Mouse (Mus musculus) ES-E14 (cell line): ENCODE measurements at regions not wholly inside any gene's neighbourhood (a gene's known extent, or its start where the extent isn't known, plus 50 kb on each side); places are given as distances from the start of the nearest gene placed in this dataset.

Source experiments
- HCFC1 ChIP-seq: IDR thresholded peaks from 2 replicates; pipeline ENCODE4 v1.6.1; 2012; ENCODE audit warnings: low read length, inconsistent platforms, borderline replicate concordance; ENCODE audit not compliant: insufficient read depth
- ZNF384 ChIP-seq: IDR thresholded peaks from 2 replicates; pipeline ENCODE4 v1.6.1; 2012; ENCODE audit warnings: low read depth, low read length, inconsistent platforms

GRCm38 (mm10) chr10:38340406-38341175 lies 481.0 kb downstream of the Rfpl4b start:
- TF ChIP-seq HCFC1 (no peak), ZNF384 (no peak)
